Mouse (Mus musculus) embryonic facial prominence, embryonic 11.5 days (tissue): Measurements from ENCODE around the gene Acot13. TPM values are rescaled to one million over a fixed set of nuclear protein-coding genes. Genes with fewer than 3 reads are reported as not detected.

Experiments
- polyA plus RNA-seq: library from polyadenylated mRNA; unstranded; fragments of >200 nt; fragmentation: Nextera tagmentation; extraction: Ambion mirVana; gene quantifications from 2 replicates; pipeline ENCODE4 v1.2.1, GENCODE M21; 2014

Acot13 gene
- polyA plus RNA-seq, 1 experiment from 2014 or later: 71.0 TPM

Other genes with a start within 250 kb of the Acot13 start
- gene Ripor2, start 249.4 kb downstream of the Acot13 start, polyA plus RNA-seq: 3.5 and 3.7 TPM in 2 replicates
- not detected in 2 replicates for gene Armh2, start 90.3 kb downstream of the Acot13 start, polyA plus RNA-seq
- 154 and 172 TPM in 2 replicates for gene Gmnn, start 69.6 kb downstream of the Acot13 start, polyA plus RNA-seq
- 21.0 and 21.2 TPM in 2 replicates for gene BC005537, start 29.9 kb downstream of the Acot13 start, polyA plus RNA-seq
- gene Tdp2, start 139 bp upstream of the Acot13 start, polyA plus RNA-seq: 75.9 and 83.7 TPM in 2 replicates
- gene D130043K22Rik, start 13.6 kb upstream of the Acot13 start, polyA plus RNA-seq: 0.22 and 0.34 TPM in 2 replicates
- gene Aldh5a1, start 106.1 kb upstream of the Acot13 start, polyA plus RNA-seq: 7.5 and 7.8 TPM in 2 replicates
- gene Gpld1, start 111.6 kb upstream of the Acot13 start, polyA plus RNA-seq: 0.49 and 0.57 TPM in 2 replicates
- 23.5 and 29.2 TPM in 2 replicates for gene Mrs2, start 188.8 kb upstream of the Acot13 start, polyA plus RNA-seq
- 1.7 and 1.9 TPM in 2 replicates for gene Dcdc2a, start 224.5 kb upstream of the Acot13 start, polyA plus RNA-seq